Mouse (Mus musculus) lung, adult 2 months (tissue): ENCODE measurements around the gene Catsperg2.
"Not testable (repeated sequence)": the region's sequence is repeated elsewhere in the genome, so short reads cannot be mapped to it uniquely, and the experiment has no call there.

Source experiments
- CTCF ChIP-seq: fragments of 200-500 bp; IDR thresholded peaks from 2 replicates; pipeline ENCODE4 v1.5.1; 2011; ENCODE audit warnings: mild to moderate bottlenecking, low read length, control low read depth; ENCODE audit not compliant: insufficient read depth
- POLR2A ChIP-seq: fragments of 200-500 bp; IDR thresholded peaks from 2 replicates; pipeline ENCODE4 v1.6.1; 2011; ENCODE audit warnings: low read depth, mild to moderate bottlenecking, control low read depth, low read length, borderline replicate concordance; ENCODE audit errors: extremely low read depth

DNA sequence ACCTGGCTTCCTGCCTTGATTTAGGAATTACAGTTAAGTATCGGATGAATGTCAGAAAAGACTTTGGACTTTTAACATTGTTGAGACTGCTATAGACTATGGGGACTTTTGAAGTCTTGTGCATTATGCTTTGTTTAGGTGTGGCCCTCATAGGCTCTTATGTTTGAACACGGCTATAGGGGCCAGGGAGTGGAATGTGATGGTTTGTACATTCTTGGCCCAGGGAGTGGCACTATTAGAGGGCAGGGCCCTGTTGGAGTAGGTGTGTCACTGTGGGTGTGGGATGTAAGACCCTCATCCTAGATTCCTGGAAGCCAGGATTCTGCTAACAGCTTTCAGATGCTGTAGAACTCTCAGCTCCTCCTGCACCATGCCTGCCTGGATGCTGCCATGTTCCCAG is 17.9 kb downstream of the Catsperg2 start:
- not testable (repeated sequence) for TF ChIP-seq POLR2A, CTCF
